Mouse (Mus musculus): ENCODE results near the gene Olfr222. TPM values are rescaled to one million over a fixed set of nuclear protein-coding genes. Genes with fewer than 3 reads are reported as not detected.

The Olfr222 gene
- polyA plus RNA-seq, 1 experiment, result not detected

- H3K27me3 ChIP-seq (replicated peaks), result peaks cover 38% of the 10 kb centered on the region
- no peaks in the 10 kb centered on the region for H3K9me3 ChIP-seq
- H3K4me1 ChIP-seq, result no peaks in the 10 kb centered on the region
- no peak for TF ChIP-seq GATA1 (IDR thresholded peaks at IDR 0.05; ENCODE audit: borderline replicate concordance, low read length)
- TF ChIP-seq FLI1 (IDR thresholded peaks at IDR 0.05; ENCODE audit: low read length), result no peak
- no peaks in the 10 kb centered on the region for H3K36me3 ChIP-seq (replicated peaks; ENCODE audit: low read length)
- H3K4me3 ChIP-seq (replicated peaks), result no peak within 1 kb of the TSS
Measured at GRCm38 (mm10) chr11:59593189-59593588, 17.2 kb upstream of the Olfr222 start, which contains the start of gene Olfr223. Gene Olfr223 (minus strand): TSS chr11:59593289.

- Histone ChIP-seq H3K27me3 (replicated peaks) (peaks cover 24% of the 10 kb centered on the region), H3K36me3 (replicated peaks; ENCODE audit: low read length) (no peaks in the 10 kb centered on the region)
- TF ChIP-seq GATA1 (IDR thresholded peaks at IDR 0.05; ENCODE audit: borderline replicate concordance, low read length) (no peak), FLI1 (IDR thresholded peaks at IDR 0.05; ENCODE audit: low read length) (no peak)
Measured at GRCm38 (mm10) chr11:59589496-59589895, 13.5 kb upstream of the Olfr222 start.

GRCm38 (mm10) chr11:59584539-59584938 lies 8.5 kb upstream of the Olfr222 start:
- no peaks in the 10 kb centered on the region for H3K4me1 ChIP-seq
- no peaks in the 10 kb centered on the region for H3K9me3 ChIP-seq
- no peaks in the 10 kb centered on the region for H3K36me3 ChIP-seq (replicated peaks; ENCODE audit: low read length)
- H3K4me3 ChIP-seq (replicated peaks), result no peak overlapping the region
- TF ChIP-seq FLI1 (IDR thresholded peaks at IDR 0.05; ENCODE audit: low read length) (no peak), GATA1 (IDR thresholded peaks at IDR 0.05; ENCODE audit: borderline replicate concordance, low read length) (no peak)
- H3K27me3 ChIP-seq (replicated peaks), result peaks cover 18% of the 10 kb centered on the region

More at GRCm38 (mm10) chr11:59589496-59589895, 13.5 kb upstream of the Olfr222 start:
- Histone ChIP-seq H3K4me3 (replicated peaks) (no peak overlapping the region), H3K4me1 (no peaks in the 10 kb centered on the region), H3K9me3 (no peaks in the 10 kb centered on the region)

- Histone ChIP-seq H3K4me3 (replicated peaks) (no peak overlapping the region), H3K9me3 (no peaks in the 10 kb centered on the region), H3K27me3 (replicated peaks) (peaks cover 57% of the 10 kb centered on the region), H3K36me3 (replicated peaks; ENCODE audit: low read length) (no peaks in the 10 kb centered on the region), H3K4me1 (no peaks in the 10 kb centered on the region; the same call in 1 of the 2 replicates)
- TF ChIP-seq GATA1 (IDR thresholded peaks at IDR 0.05; ENCODE audit: borderline replicate concordance, low read length) (no peak), FLI1 (IDR thresholded peaks at IDR 0.05; ENCODE audit: low read length) (no peak)
Measured at GRCm38 (mm10) chr11:59575726-59576125, 309 bp downstream of the Olfr222 start.

- Histone ChIP-seq H3K9me3 (no peaks in the 10 kb centered on the region), H3K4me1 (no peaks in the 10 kb centered on the region; the same call in 1 of the 2 replicates), H3K4me3 (replicated peaks) (no peak overlapping the region), H3K27me3 (replicated peaks) (peaks cover 59% of the 10 kb centered on the region), H3K36me3 (replicated peaks; ENCODE audit: low read length) (no peaks in the 10 kb centered on the region)
- TF ChIP-seq GATA1 (IDR thresholded peaks at IDR 0.05; ENCODE audit: borderline replicate concordance, low read length), result no peak
- TF ChIP-seq FLI1 (IDR thresholded peaks at IDR 0.05; ENCODE audit: low read length), result no peak
Measured at GRCm38 (mm10) chr11:59569306-59569705, 6.7 kb downstream of the Olfr222 start.

GRCm38 (mm10) chr11:59562837-59563236 lies 13.2 kb downstream of the Olfr222 start:
- H3K27me3 ChIP-seq (replicated peaks), result peaks cover 29% of the 10 kb centered on the region
- no peaks in the 10 kb centered on the region for H3K36me3 ChIP-seq (replicated peaks; ENCODE audit: low read length)
- H3K4me3 ChIP-seq (replicated peaks), result no peak overlapping the region
- H3K4me1 ChIP-seq, result no peaks in the 10 kb centered on the region
- no peaks in the 10 kb centered on the region for H3K9me3 ChIP-seq
- TF ChIP-seq GATA1 (IDR thresholded peaks at IDR 0.05; ENCODE audit: borderline replicate concordance, low read length), result no peak
- TF ChIP-seq FLI1 (IDR thresholded peaks at IDR 0.05; ENCODE audit: low read length), result no peak

- H3K27me3 ChIP-seq (replicated peaks), result peaks cover 29% of the 10 kb centered on the region
- no peaks in the 10 kb centered on the region for H3K36me3 ChIP-seq (replicated peaks; ENCODE audit: low read length)
- H3K4me3 ChIP-seq (replicated peaks), result no peak overlapping the region
- H3K9me3 ChIP-seq, result no peaks in the 10 kb centered on the region
- no peaks in the 10 kb centered on the region for H3K4me1 ChIP-seq
- TF ChIP-seq FLI1 (IDR thresholded peaks at IDR 0.05; ENCODE audit: low read length), result no peak
- no peak for TF ChIP-seq GATA1 (IDR thresholded peaks at IDR 0.05; ENCODE audit: borderline replicate concordance, low read length)
Measured at GRCm38 (mm10) chr11:59562336-59562735, 13.7 kb downstream of the Olfr222 start.

GRCm38 (mm10) chr11:59560906-59561305 lies 15.1 kb downstream of the Olfr222 start:
- Histone ChIP-seq H3K4me3 (replicated peaks) (no peak overlapping the region), H3K4me1 (no peaks in the 10 kb centered on the region), H3K9me3 (no peaks in the 10 kb centered on the region), H3K27me3 (replicated peaks) (peaks cover 26% of the 10 kb centered on the region), H3K36me3 (replicated peaks; ENCODE audit: low read length) (no peaks in the 10 kb centered on the region)
- TF ChIP-seq GATA1 (IDR thresholded peaks at IDR 0.05; ENCODE audit: borderline replicate concordance, low read length), result no peak
- TF ChIP-seq FLI1 (IDR thresholded peaks at IDR 0.05; ENCODE audit: low read length), result no peak

- H3K27me3 ChIP-seq (replicated peaks), result peaks cover 43% of the 10 kb centered on the region
- H3K9me3 ChIP-seq, result no peaks in the 10 kb centered on the region
- no peak for TF ChIP-seq FLI1 (IDR thresholded peaks at IDR 0.05; ENCODE audit: low read length)
- TF ChIP-seq GATA1 (IDR thresholded peaks at IDR 0.05; ENCODE audit: borderline replicate concordance, low read length), result no peak
- no peak overlapping the region for H3K4me3 ChIP-seq (replicated peaks)
- no peaks in the 10 kb centered on the region for H3K36me3 ChIP-seq (replicated peaks; ENCODE audit: low read length)
- H3K4me1 ChIP-seq, result peaks cover 10% of the 10 kb centered on the region
Measured at GRCm38 (mm10) chr11:59554535-59554934, 21.5 kb downstream of the Olfr222 start.

GRCm38 (mm10) chr11:59554127-59554526 lies 21.9 kb downstream of the Olfr222 start:
- TF ChIP-seq FLI1 (IDR thresholded peaks at IDR 0.05; ENCODE audit: low read length) (no peak), GATA1 (IDR thresholded peaks at IDR 0.05; ENCODE audit: borderline replicate concordance, low read length) (no peak)
- H3K36me3 ChIP-seq (replicated peaks; ENCODE audit: low read length), result no peaks in the 10 kb centered on the region
- H3K4me1 ChIP-seq, result peaks cover 10% of the 10 kb centered on the region
- H3K4me3 ChIP-seq (replicated peaks), result no peak overlapping the region
- peaks cover 45% of the 10 kb centered on the region for H3K27me3 ChIP-seq (replicated peaks)
- no peaks in the 10 kb centered on the region for H3K9me3 ChIP-seq

- Histone ChIP-seq H3K4me3 (replicated peaks) (peak overlapping the region; percentile 39), H3K9me3 (peaks cover 5% of the 10 kb centered on the region)
- TF ChIP-seq GATA1 (IDR thresholded peaks at IDR 0.05; ENCODE audit: borderline replicate concordance, low read length) (no peak), FLI1 (IDR thresholded peaks at IDR 0.05; ENCODE audit: low read length) (no peak)
Measured at GRCm38 (mm10) chr11:59544005-59544404, 32.0 kb downstream of the Olfr222 start.

More at GRCm38 (mm10) chr11:59544005-59544404, 32.0 kb downstream of the Olfr222 start:
- H3K27me3 ChIP-seq (replicated peaks), result peaks cover 71% of the 10 kb centered on the region
- H3K36me3 ChIP-seq (replicated peaks; ENCODE audit: low read length), result peaks cover 5% of the 10 kb centered on the region
- H3K4me1 ChIP-seq, result peaks cover 30% of the 10 kb centered on the region
